Mouse (Mus musculus): ENCODE results near the gene Ccr7. TPM values are rescaled to one million over a fixed set of nuclear protein-coding genes. Genes with fewer than 3 reads are reported as not detected.

Gene Ccr7
- total and polyA plus RNA-seq, 3 experiments = 203 to 306 (median 241) TPM

- H3K27me3 ChIP-seq (replicated peaks) = no peaks in the 10 kb centered on the region
- DNase-seq (ENCODE audit: extremely low read depth) = no peak
- peak overlapping the region; percentile 80 for H3K9ac ChIP-seq (ENCODE audit: insufficient read depth, low read depth)
- H3K27ac ChIP-seq (ENCODE audit: insufficient read depth, low read depth) = peak overlapping the region; percentile 93
- H3K79me2 ChIP-seq (replicated peaks; ENCODE audit: control insufficient read depth, extremely low read depth, insufficient read depth, poor library complexity, severe bottlenecking) = peaks cover 61% of the 10 kb centered on the region
- peaks cover 10 to 36% of the 10 kb centered on the region in 2 experiments for H3K4me1 ChIP-seq (ENCODE audit: control insufficient read depth in 1 of 2, insufficient read depth in 2 of 2)
- dilution Hi-C loops (cut with MboI; ENCODE audit: extremely low pct_ligation_motif_present, extremely low pct_unique_long_range_greater_than_20kb, low sequenced_read_pairs) = no loop called here
- H3K4me2 ChIP-seq (ENCODE audit: insufficient read depth, low read depth, poor library complexity, severe bottlenecking) = peak overlapping the region; percentile 93
- peaks cover 9 to 46% of the 10 kb centered on the region in 2 experiments for H3K36me3 ChIP-seq (replicated peaks in 1 of 2; ENCODE audit: control insufficient read depth in 1 of 2, insufficient read depth in 1 of 2, low read length in 1 of 2)
- in situ Hi-C loops (cut with MboI; ENCODE audit: low pct_ligation_motif_present, low pct_unique_long_range_greater_than_20kb, low sequenced_read_pairs) = loop anchor here (10.0 kb wide), 1 partner anchor 91 kb away; the partner anchor contains the start of gene Krt222
- TF ChIP-seq SIN3A (IDR thresholded peaks at IDR 0.05; ENCODE audit: low read length) (peak; percentile 78), ETS1 (conservative IDR thresholded peaks at IDR 0.05; ENCODE audit: low read depth, low read length) (no peak), HCFC1 (IDR thresholded peaks at IDR 0.05; ENCODE audit: low read depth, low read length) (no peak), MEF2A (IDR thresholded peaks at IDR 0.05; ENCODE audit: borderline replicate concordance, low read depth, low read length) (no peak), MAZ (IDR thresholded peaks at IDR 0.05; ENCODE audit: low read depth, low read length) (peak; percentile 65; the same call in 1 of the 2 replicates), JUND (conservative IDR thresholded peaks at IDR 0.05; ENCODE audit: low read depth, low read length) (no peak), TBP (conservative IDR thresholded peaks at IDR 0.05; ENCODE audit: low read depth, low read length) (no peak), ZMIZ1 (IDR thresholded peaks at IDR 0.05; ENCODE audit: low read depth, low read length) (no peak), E2F4 (IDR thresholded peaks at IDR 0.05; ENCODE audit: insufficient replicate concordance, low read depth, low read length) (no peak), RAD21 (IDR thresholded peaks at IDR 0.05; ENCODE audit: low read depth, low read length) (no peak), SMC3 (IDR thresholded peaks at IDR 0.05; ENCODE audit: low read depth, low read length) (peak; percentile 4; the same call in 1 of the 2 replicates), KAT2A (IDR thresholded peaks at IDR 0.05; ENCODE audit: insufficient replicate concordance, low read length) (no peak), ELF1 (IDR thresholded peaks at IDR 0.05; ENCODE audit: low read depth, low read length) (no peak), ZC3H11A (IDR thresholded peaks at IDR 0.05; ENCODE audit: low read depth, low read length) (no peak), POLR2A (IDR thresholded peaks at IDR 0.05; ENCODE audit: low read depth, low read length) (no peak), MYC (IDR thresholded peaks at IDR 0.05; ENCODE audit: low read depth, low read length) (0 out of 2 replicates have a peak, but pooled peaks have one; percentile 18), MAX (IDR thresholded peaks at IDR 0.05; ENCODE audit: low read length) (peak; percentile 29; the same call in 1 of the 2 replicates), EP300 (IDR thresholded peaks at IDR 0.05; ENCODE audit: low read length) (peak; percentile 7; the same call in 1 of the 2 replicates), POLR2AphosphoS2 (IDR thresholded peaks at IDR 0.05; ENCODE audit: low read depth, low read length) (peak; percentile 50; the same call in 1 of the 2 replicates), PAX5 (IDR thresholded peaks at IDR 0.05; ENCODE audit: low read length) (no peak), USF2 (conservative IDR thresholded peaks at IDR 0.05; ENCODE audit: low read depth, low read length) (no peak), UBTF (IDR thresholded peaks at IDR 0.05; ENCODE audit: low read depth, low read length) (no peak), CHD1 (IDR thresholded peaks at IDR 0.05; ENCODE audit: low read depth, low read length) (no peak), MXI1 (IDR thresholded peaks at IDR 0.05; ENCODE audit: low read depth, low read length) (peak; percentile 82), RCOR1 (conservative IDR thresholded peaks at IDR 0.05; ENCODE audit: low read depth, low read length) (0 out of 2 replicates have a peak, but pooled peaks have one; percentile 18), CTCF (conservative IDR thresholded peaks at IDR 0.05 in 1 of 2, IDR thresholded peaks at IDR 0.05 in 1 of 2; ENCODE audit: low read depth in 2 of 2, low read length in 2 of 2) (no peak)
- peak overlapping the region; percentile 62 to 99 (median 96) for H3K4me3 ChIP-seq (replicated peaks in 1 of 3; ENCODE audit: low read depth in 2 of 3, low read length in 2 of 3, poor library complexity in 1 of 3)
- H3K9me3 ChIP-seq (replicated peaks; ENCODE audit: low read length) = no peaks in the 10 kb centered on the region
These were observed 817 bp downstream of the Ccr7 start for GRCm38 (mm10) chr11:99153767-99154753.
